Mouse (Mus musculus): ENCODE data around the gene Ptgir.

GRCm38 (mm10) chr7:16930850-16931249, 24.6 kb downstream of the Ptgir start:
- TF ChIP-seq CTCF (IDR thresholded peaks at IDR 0.05) (no peak; the same call in 1 of the 2 replicates), POLR2A (IDR thresholded peaks at IDR 0.05; ENCODE audit: insufficient read depth, low read depth, low read length) (no peak)

All from heart, adult 2 months (tissue).